Mouse (Mus musculus) hindbrain, embryonic 12.5 days (tissue): Measurements from ENCODE around the gene D17H6S53E. TPM values are rescaled to one million over a fixed set of nuclear protein-coding genes. Genes with fewer than 3 reads are reported as not detected.

Experiments used
- ATAC-seq: fragments of 200-750 bp; cut with Nextera tagmentation; 2 replicates; pipeline ENCODE4 v1.8.0; 2017; ENCODE audit warnings: moderate TSS enrichment; ENCODE audit not compliant: low FRiP score
- H3K27ac ChIP-seq: fragments of 300-500 bp; sonication (generic); 2 replicates; pipeline ENCODE4 v1.5.1; 2016; ENCODE audit warnings: mild to moderate bottlenecking
- H3K27me3 ChIP-seq: fragments of 300-500 bp; sonication (generic); 2 replicates; pipeline ENCODE4 v1.6.1; 2016; ENCODE audit warnings: mild to moderate bottlenecking
- H3K36me3 ChIP-seq: fragments of 300-500 bp; sonication (generic); 2 replicates; pipeline ENCODE4 v1.6.1; 2016; ENCODE audit warnings: mild to moderate bottlenecking
- H3K4me1 ChIP-seq: fragments of 300-500 bp; sonication (generic); 2 replicates; pipeline ENCODE4 v1.6.1; 2016
- H3K4me2 ChIP-seq: fragments of 300-500 bp; sonication (generic); replicated peaks from 2 replicates; pipeline ENCODE4 v1.6.1; 2016; ENCODE audit warnings: mild to moderate bottlenecking
- H3K4me3 ChIP-seq: fragments of 300-500 bp; sonication (generic); 2 replicates; pipeline ENCODE4 v1.5.1; 2016; ENCODE audit warnings: mild to moderate bottlenecking
- H3K9ac ChIP-seq: fragments of 300-500 bp; sonication (generic); 2 replicates; pipeline ENCODE4 v1.6.1; 2016; ENCODE audit warnings: mild to moderate bottlenecking, moderate library complexity
- H3K9me3 ChIP-seq: fragments of 300-500 bp; sonication (generic); replicated peaks from 2 replicates; pipeline ENCODE4 v1.6.1; 2016; ENCODE audit warnings: mild to moderate bottlenecking
- WGBS: fragments of 180-500 bp; shearing (Covaris S2); methylation state at CpG from one replicate; pipeline ENCODE4 v1.1.7; 2016; 5-methylcytosine and 5-hydroxymethylcytosine counted together
- polyA plus RNA-seq: library from polyadenylated mRNA; unstranded; fragments of >200 nt; fragmentation: Nextera tagmentation; extraction: Ambion mirVana; gene quantifications from 2 replicates; pipeline ENCODE4 v1.2.1, GENCODE M21; 2016

The D17H6S53E gene
- polyA plus RNA-seq, 1 experiment from 2014 or later = 7.3 TPM

DNA sequence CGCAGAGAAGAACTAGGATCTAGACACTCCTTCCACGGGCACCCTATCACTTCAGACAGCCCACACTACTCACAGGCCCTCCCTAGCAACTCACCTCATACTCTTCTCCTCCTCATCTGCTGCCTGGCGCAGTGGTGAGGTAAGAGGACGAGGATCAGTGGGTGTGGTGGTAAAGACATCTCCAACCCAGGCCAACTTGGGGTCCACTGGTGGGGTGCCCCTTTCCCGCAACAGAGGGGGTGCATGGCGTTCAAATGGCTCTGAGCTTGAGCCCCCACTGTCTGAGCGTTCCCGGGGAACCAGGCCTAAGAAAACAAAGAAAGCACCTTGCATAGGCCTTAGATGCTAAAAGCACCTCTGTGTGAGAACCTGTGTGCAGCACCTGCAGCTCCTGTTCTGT lies 31.1 kb downstream of the D17H6S53E start:
- Histone ChIP-seq H3K9ac (no peak overlapping the region), H3K4me1 (peaks cover 11% of the 10 kb centered on the region)
- 93% methylated on average over 8 of the region's 8 CpGs for WGBS

DNA sequence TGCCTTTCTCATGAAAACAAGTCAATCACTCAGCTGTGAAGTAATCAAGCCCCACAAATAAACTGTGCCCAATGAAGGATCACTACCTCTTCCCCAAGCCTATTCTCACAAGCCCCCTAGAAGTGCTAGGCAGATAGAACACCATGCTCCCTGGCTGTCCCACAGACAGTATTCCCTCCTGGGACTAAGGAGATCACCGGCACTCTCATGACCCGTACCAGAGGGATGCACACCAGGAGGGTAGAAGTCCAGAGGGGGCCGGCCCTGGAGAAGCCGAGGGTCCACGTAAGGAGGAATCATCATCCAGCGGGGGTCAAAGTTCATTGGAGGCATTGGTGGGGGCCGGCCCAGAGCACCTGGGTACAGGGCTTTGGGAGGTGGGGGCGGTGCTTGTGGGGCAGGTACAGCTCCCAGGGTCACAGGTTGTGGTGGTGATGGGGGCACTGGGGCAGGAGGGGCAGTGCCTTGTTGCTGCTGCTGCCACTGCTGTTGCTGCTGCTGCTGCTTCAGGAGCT lies 31.5 kb downstream of the D17H6S53E start:
- Histone ChIP-seq H3K36me3 (peaks cover 94% of the 10 kb centered on the region), H3K27ac (no peak overlapping the region)

More for the DNA sequence above, 31.1 kb downstream of the D17H6S53E start:
- ATAC-seq = no peak
- H3K27me3 ChIP-seq = no peaks in the 10 kb centered on the region
- H3K4me2 ChIP-seq = no peak overlapping the region
- H3K27ac ChIP-seq = no peak overlapping the region
- no peak overlapping the region for H3K4me3 ChIP-seq
- H3K9me3 ChIP-seq = no peaks in the 10 kb centered on the region
- peaks cover 99% of the 10 kb centered on the region for H3K36me3 ChIP-seq

DNA sequence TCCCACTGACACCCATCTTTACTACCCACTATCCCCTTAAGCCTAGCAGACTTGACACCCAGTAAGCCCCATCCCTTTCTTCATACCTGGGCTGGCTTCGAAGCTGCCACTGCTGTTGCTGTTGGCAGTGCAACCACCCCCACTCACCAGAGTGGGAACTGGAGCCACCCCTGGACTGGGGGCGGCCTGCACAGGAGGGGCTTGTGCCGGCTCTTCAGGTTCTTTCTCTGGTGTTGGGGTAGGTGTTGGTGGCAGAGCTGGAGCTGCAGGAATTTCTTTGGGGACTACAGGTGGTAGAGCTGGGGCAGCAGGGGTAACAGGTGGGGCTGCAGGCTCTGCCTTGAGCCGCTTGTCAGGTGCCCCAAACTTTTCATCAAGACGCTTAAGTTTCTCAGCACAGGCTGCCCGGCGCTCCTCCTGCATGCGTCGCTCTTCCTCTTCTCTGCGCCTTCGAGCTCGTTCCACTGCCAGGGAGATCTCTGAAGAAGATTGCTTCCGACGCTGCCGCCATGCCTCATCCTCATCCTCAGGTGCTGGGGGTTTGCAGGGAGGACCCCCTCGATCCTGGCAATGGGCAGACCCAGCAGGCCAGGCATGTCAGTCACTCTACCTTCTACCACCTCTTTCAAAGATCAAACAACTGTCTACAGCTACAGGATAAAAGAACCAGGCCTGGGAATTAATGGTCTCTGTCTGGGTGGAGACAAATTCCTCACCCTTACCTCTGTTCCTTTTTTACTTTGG lies 32.8 kb downstream of the D17H6S53E start:
- Histone ChIP-seq H3K27me3 (no peaks in the 10 kb centered on the region), H3K9me3 (no peaks in the 10 kb centered on the region), H3K27ac (no peak overlapping the region), H3K9ac (no peak overlapping the region), H3K4me3 (no peak overlapping the region), H3K4me2 (no peak overlapping the region), H3K36me3 (peaks cover 81% of the 10 kb centered on the region), H3K4me1 (peaks cover 24% of the 10 kb centered on the region)
- no peak for ATAC-seq
- 95% methylated on average over 16 of the region's 16 CpGs for WGBS

More for the DNA sequence above, 31.5 kb downstream of the D17H6S53E start:
- Histone ChIP-seq H3K4me1 (peaks cover 15% of the 10 kb centered on the region), H3K9ac (no peak overlapping the region), H3K4me2 (no peak overlapping the region), H3K4me3 (no peak overlapping the region), H3K9me3 (no peaks in the 10 kb centered on the region), H3K27me3 (no peaks in the 10 kb centered on the region)
- WGBS = 91% methylated on average over 8 of the region's 8 CpGs
- ATAC-seq = no peak

DNA sequence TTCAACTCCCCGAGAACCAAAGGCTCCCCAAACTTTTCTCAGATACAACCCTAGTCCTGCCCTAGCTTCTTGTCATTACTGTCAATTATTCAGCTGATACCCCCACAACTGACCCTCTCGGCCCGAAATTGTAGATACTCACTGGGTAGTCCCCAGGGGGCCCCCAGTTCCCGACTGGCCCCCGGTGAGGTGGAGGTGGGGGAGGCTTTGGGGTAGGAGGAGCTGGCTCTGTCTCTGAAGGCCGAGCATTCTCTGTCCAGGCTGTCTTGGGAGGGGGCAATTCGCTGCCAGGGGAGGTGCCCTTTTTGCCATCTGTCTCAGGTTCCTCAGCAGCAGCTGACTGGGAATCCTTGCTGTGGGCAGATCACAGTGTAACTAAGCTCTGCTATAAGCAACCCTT lies 33.5 kb downstream of the D17H6S53E start:
- Histone ChIP-seq H3K27ac (no peak overlapping the region), H3K36me3 (peaks cover 75% of the 10 kb centered on the region), H3K4me3 (no peak overlapping the region), H3K9ac (no peak overlapping the region), H3K9me3 (no peaks in the 10 kb centered on the region), H3K27me3 (no peaks in the 10 kb centered on the region), H3K4me2 (no peak overlapping the region), H3K4me1 (peaks cover 24% of the 10 kb centered on the region)
- 84% methylated on average over 7 of the region's 7 CpGs for WGBS
- ATAC-seq = no peak

DNA sequence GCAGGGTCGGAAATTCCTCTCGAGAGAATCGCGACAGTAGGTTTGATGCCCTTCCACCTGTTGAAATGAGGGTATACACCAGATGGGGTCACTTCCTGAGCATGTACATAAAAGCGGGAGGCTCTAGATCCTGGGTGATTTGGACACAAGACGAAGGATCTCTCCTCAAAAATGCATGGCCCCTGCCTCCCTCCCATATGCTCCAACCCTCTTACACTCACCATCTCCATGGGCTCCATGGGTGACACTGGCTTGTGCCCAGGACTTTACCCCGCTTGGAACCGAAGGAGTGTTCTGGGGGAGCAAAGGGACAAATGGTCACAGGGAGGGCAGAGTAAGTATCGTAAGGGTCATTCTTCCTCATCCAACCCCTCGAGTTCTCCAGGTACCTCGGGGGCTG lies 35.2 kb downstream of the D17H6S53E start:
- 84% methylated on average over 11 of the region's 11 CpGs for WGBS
- peaks cover 57% of the 10 kb centered on the region for H3K36me3 ChIP-seq
- H3K9ac ChIP-seq = no peak overlapping the region
- H3K27ac ChIP-seq = no peak overlapping the region
- H3K4me3 ChIP-seq = no peak overlapping the region
- H3K27me3 ChIP-seq = no peaks in the 10 kb centered on the region
- no peak overlapping the region for H3K4me2 ChIP-seq
- H3K4me1 ChIP-seq = peaks cover 31% of the 10 kb centered on the region
- H3K9me3 ChIP-seq = no peaks in the 10 kb centered on the region
- ATAC-seq = no peak

DNA sequence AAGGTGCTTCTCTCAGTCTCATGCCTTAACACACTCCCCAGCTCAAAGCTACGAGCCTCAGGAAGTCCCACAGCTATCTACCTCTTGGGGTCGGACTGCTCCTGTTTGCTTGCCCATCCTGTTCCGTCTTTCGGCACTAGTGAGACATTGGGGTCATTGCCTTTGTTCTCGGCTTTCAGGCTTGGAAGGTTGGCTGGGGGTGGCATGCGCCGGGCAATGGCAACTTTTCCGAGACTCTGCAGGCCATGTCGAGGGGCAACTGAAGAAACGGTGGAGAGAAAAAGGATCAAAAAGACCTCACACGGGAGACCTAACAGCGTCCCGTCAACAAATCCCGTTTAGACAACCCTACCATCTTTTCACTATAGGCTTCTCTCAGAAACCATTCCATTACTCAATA lies 35.9 kb downstream of the D17H6S53E start:
- peak overlapping the region; percentile 100; the same call in 1 of the 2 replicates for H3K9ac ChIP-seq
- H3K4me2 ChIP-seq = peak overlapping the region; percentile 93
- peaks cover 50% of the 10 kb centered on the region for H3K36me3 ChIP-seq
- peaks cover 33% of the 10 kb centered on the region for H3K4me1 ChIP-seq
- peak overlapping the region; percentile 99 for H3K4me3 ChIP-seq
- no peaks in the 10 kb centered on the region for H3K9me3 ChIP-seq
- ATAC-seq = no peak
- no peak overlapping the region for H3K27ac ChIP-seq
- 77% methylated on average over 14 of the region's 14 CpGs for WGBS
- no peaks in the 10 kb centered on the region for H3K27me3 ChIP-seq

DNA sequence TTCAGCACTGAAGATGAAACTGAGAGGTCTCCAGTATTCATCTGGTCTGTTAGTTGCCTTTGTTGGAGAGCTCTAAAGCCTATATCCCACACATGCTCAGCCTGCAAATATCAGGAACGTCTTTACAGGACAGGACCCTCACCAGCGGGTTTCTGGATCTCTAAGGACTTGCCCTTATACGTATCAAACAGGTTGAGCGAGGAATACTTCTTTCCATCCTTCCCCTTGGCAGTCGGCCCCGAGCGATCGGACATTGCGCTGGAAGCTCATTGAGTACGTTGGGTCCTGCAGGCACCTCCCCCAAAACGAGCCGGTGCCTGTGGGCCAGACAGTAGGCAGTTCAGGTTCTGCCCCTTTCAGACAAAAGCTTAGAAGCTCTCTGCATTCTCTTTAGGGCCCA lies 36.6 kb downstream of the D17H6S53E start:
- WGBS = 57% methylated on average over 12 of the region's 12 CpGs
- Histone ChIP-seq H3K9me3 (no peaks in the 10 kb centered on the region), H3K27ac (peak overlapping the region; percentile 12; the same call in 1 of the 2 replicates), H3K4me3 (peak overlapping the region; percentile 99), H3K4me1 (peaks cover 33% of the 10 kb centered on the region), H3K9ac (peak overlapping the region; percentile 100), H3K27me3 (no peaks in the 10 kb centered on the region), H3K4me2 (peak overlapping the region; percentile 93), H3K36me3 (peaks cover 44% of the 10 kb centered on the region)
- no peak for ATAC-seq

DNA sequence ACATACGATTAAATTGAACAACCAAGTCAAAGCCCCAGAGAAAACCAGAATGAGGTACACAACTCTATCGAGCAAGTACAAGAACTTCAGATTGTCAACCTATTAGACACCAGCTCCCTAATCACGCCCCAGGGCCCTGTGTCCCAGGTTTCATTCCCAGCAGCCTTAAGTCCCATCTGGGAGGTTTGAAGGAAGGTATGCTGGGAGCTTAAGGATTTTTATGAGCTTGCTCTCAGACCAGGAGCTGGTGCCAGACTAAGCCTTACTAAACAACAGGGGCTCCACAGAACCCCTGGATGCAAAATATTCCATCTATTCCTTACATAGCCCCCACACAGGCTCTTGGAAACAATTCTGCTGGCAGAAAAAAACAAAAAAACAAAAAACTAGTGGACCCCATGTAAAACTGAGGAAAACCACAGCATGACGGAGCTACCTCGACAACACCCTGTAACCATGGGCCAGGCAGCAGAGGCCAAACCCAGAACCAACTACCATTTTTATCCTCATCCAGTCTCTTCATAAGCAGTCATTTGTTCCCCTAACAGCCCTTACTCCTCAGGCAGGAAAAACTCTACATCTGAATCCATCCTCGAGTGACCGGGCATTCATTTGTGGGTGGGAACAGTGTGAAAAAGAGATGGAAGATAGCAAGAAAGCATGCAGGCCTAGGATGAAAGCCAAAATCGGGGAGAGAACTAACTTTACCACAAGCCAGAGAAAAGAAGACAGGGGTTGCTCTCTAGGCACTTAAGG lies 37.3 kb downstream of the D17H6S53E start:
- H3K27me3 ChIP-seq = no peaks in the 10 kb centered on the region
- peak overlapping the region; percentile 93 for H3K4me2 ChIP-seq
- peak overlapping the region; percentile 99 for H3K4me3 ChIP-seq
- no peaks in the 10 kb centered on the region for H3K9me3 ChIP-seq
- peak overlapping the region; percentile 100 for H3K9ac ChIP-seq
- ATAC-seq = no peak
- 16% methylated on average over 8 of the region's 8 CpGs for WGBS
- peak overlapping the region; percentile 98 for H3K27ac ChIP-seq
- H3K36me3 ChIP-seq = peaks cover 36% of the 10 kb centered on the region
- peaks cover 33% of the 10 kb centered on the region for H3K4me1 ChIP-seq

DNA sequence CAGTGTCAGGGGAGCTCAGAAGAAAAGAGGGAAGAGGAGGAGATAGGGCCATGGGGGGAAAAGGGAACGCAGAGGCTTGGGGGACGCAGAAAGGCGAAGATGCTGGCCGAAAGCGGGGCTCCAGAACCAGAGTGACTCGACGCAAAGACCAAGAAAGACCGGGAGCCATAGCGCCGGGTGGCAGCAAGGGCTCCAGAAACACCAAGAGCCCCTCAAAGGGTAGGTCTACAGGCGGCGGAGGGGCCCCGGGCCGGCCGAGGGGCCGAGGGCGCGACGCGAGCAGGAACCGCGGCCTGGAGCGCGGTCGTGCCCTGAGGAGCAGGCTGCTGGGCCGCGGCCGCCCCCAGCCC lies 38.0 kb downstream of the D17H6S53E start:
- H3K36me3 ChIP-seq = peaks cover 29% of the 10 kb centered on the region
- H3K27ac ChIP-seq = peak overlapping the region; percentile 98
- WGBS = under 1% methylated on average over 24 of the region's 28 CpGs
- peak overlapping the region; percentile 93 for H3K4me2 ChIP-seq
- no peaks in the 10 kb centered on the region for H3K9me3 ChIP-seq
- peaks cover 33% of the 10 kb centered on the region for H3K4me1 ChIP-seq
- H3K27me3 ChIP-seq = no peaks in the 10 kb centered on the region
- ATAC-seq = no peak
- peak overlapping the region; percentile 100 for H3K9ac ChIP-seq
- peak overlapping the region; percentile 99 for H3K4me3 ChIP-seq

DNA sequence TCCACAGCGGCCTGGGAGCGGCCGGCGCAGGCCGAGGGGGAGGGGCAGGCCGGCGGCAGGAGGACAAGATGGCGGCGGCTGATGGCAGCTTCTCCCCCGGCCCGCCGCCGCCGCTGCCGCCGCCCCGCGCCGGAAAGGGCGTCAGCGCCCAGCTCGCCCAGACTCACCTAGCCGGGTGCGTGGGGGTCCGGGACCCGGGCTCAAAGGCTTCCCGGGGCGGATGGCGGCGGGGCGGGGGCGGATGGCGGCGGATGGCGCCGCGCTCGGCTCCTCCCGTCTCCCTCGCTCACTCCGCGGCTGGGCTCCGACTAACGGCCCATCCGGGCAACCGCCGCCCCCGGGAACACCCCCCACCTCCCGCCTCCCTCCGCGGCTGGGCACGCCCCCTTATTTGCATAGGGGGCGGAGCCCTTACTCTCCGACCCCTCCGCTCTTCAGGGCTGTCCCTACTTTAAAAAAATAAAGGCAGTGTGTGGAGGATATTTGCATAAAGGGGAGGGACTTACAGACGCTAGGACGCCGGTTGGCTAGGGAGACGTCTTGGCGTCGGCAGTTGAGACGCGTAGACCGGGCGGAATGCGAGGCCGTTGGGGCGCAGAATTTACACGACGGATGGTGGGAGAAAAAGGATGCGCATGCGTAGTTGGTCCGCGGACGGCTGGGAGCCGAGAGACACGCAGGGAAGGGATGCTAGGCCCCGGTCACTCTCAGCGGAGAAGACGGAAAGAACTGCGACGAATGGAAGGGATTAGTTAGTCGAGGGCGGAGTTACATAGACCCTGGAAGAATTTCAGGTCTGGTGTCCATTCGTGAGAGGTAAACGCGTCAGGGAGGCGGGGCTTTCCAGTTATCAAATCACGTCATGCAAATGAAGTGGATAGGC lies 38.6 kb downstream of the D17H6S53E start, which contains the start of gene Prrc2a:
TSS of gene Prrc2a (minus strand) at position 330 of the 883 bp plus-strand sequence.
- peak within 1 kb of the TSS; percentile 100 for H3K9ac ChIP-seq
- H3K4me1 ChIP-seq = peaks cover 33% of the 10 kb centered on the region
- H3K27ac ChIP-seq = peak within 1 kb of the TSS; percentile 98
- WGBS = 1% methylated on average over 67 of the region's 89 CpGs
- no peaks in the 10 kb centered on the region for H3K9me3 ChIP-seq
- H3K27me3 ChIP-seq = no peaks in the 10 kb centered on the region
- H3K4me3 ChIP-seq = peak within 1 kb of the TSS; percentile 99
- ATAC-seq = peak; percentile 95
- peak within 1 kb of the TSS; percentile 93 for H3K4me2 ChIP-seq
- H3K36me3 ChIP-seq = peaks cover 23% of the 10 kb centered on the region

DNA sequence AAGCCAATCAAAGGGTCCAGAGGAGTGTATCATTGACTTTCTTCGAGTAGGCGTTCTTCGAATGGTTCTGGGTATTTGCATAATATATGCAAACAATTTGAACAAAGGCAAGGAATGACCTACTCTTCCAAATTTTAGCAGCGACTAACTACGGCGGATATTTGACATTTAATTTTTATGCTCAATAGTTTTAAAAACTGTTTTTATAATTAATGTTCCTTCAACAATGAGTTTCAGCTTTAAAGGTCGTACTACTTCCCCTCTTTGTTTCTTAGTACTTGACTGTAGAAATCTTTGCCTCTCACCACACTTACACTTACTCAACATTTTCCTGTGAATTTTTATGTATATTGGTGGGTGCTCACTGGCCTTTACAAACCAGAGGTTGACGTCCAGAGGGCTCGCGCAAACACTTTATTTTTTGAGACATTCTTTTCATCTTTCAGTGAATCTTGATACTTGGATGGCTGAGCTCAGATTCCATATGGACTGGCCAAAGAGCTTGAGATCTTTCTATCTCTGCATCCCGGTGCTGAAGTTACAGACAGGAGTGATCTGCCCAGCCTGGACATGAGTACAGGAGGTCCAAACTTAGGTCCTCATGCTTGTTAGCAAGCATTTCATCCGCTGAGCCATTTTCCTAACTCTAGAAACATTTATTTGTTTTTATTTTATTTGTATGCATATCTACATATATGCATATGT lies 39.4 kb downstream of the D17H6S53E start:
- peak; percentile 87 for ATAC-seq
- peak overlapping the region; percentile 54 for H3K4me2 ChIP-seq
- no peaks in the 10 kb centered on the region for H3K9me3 ChIP-seq
- peaks cover 33% of the 10 kb centered on the region for H3K4me1 ChIP-seq
- H3K4me3 ChIP-seq = peak overlapping the region; percentile 99
- peak overlapping the region; percentile 49 for H3K9ac ChIP-seq
- 24% methylated on average over 12 of the region's 12 CpGs for WGBS
- no peaks in the 10 kb centered on the region for H3K27me3 ChIP-seq
- H3K36me3 ChIP-seq = peaks cover 15% of the 10 kb centered on the region
- H3K27ac ChIP-seq = peak overlapping the region; percentile 98
